Mouse (Mus musculus) intestine, postnatal 0 days (tissue): ENCODE measurements around the gene Spire2. TPM values are rescaled to one million over a fixed set of nuclear protein-coding genes. Genes with fewer than 3 reads are reported as not detected.

Experiments used
- ATAC-seq: fragments of 200-750 bp; cut with Nextera tagmentation; 2 replicates; pipeline ENCODE4 v1.8.0; 2017; ENCODE audit warnings: mild to moderate bottlenecking, moderate TSS enrichment, moderate library complexity
- H3K27ac ChIP-seq: fragments of 300-500 bp; sonication (generic); 2 replicates; pipeline ENCODE4 v1.5.1; 2014; ENCODE audit warnings: mild to moderate bottlenecking, low read depth, low read length, moderate library complexity
- H3K27me3 ChIP-seq: fragments of 300-500 bp; sonication (generic); replicated peaks from 2 replicates; pipeline ENCODE4 v1.6.1; 2014; ENCODE audit warnings: low read length, mixed read lengths; ENCODE audit not compliant: control insufficient read depth, insufficient read depth
- H3K36me3 ChIP-seq: fragments of 300-500 bp; sonication (generic); 2 replicates; pipeline ENCODE4 v1.6.1; 2014; ENCODE audit warnings: mild to moderate bottlenecking, moderate library complexity; ENCODE audit not compliant: control insufficient read depth, insufficient read depth
- H3K4me1 ChIP-seq: fragments of 300-500 bp; sonication (generic); replicated peaks from 2 replicates; pipeline ENCODE4 v1.6.1; 2014; ENCODE audit warnings: antibody characterized with exemption, low read length, mixed read lengths; ENCODE audit not compliant: control insufficient read depth, insufficient read depth
- H3K4me2 ChIP-seq: fragments of 300-500 bp; sonication (generic); replicated peaks from 2 replicates; pipeline ENCODE4 v1.6.1; 2014; ENCODE audit warnings: low read depth, mild to moderate bottlenecking, moderate library complexity
- H3K4me3 ChIP-seq: fragments of 300-500 bp; sonication (generic); 2 replicates; pipeline ENCODE4 v1.5.1; 2014; ENCODE audit warnings: low read depth, low read length
- H3K9ac ChIP-seq: fragments of 300-500 bp; sonication (generic); 2 replicates; pipeline ENCODE4 v1.6.1; 2014; ENCODE audit warnings: mild to moderate bottlenecking, low read depth, low read length
- H3K9me3 ChIP-seq: fragments of 300-500 bp; sonication (generic); 2 replicates; pipeline ENCODE4 v1.6.1; 2016; ENCODE audit warnings: mixed run types; ENCODE audit not compliant: control insufficient read depth
- CTCF ChIP-seq: sonication (generic); IDR thresholded peaks from 2 replicates; pipeline ENCODE4 v1.5.1; 2016; ENCODE audit warnings: low read depth, mild to moderate bottlenecking, control low read depth, antibody characterized with exemption, moderate library complexity
- WGBS: fragments of 180-500 bp; shearing (Covaris S2); extraction: QIAGEN DNeasy Blood & Tissue Kit; methylation state at CpG from one replicate; pipeline ENCODE4 v1.1.7; 2014; 5-methylcytosine and 5-hydroxymethylcytosine counted together
- polyA plus RNA-seq: library from polyadenylated mRNA; unstranded; fragments of >200 nt; fragmentation: Nextera tagmentation; extraction: Ambion mirVana; gene quantifications from 2 replicates; pipeline ENCODE4 v1.2.1, GENCODE M21; 2015

Gene Spire2
- polyA plus RNA-seq, 1 experiment from 2014 or later: 2.5 TPM

- Histone ChIP-seq H3K4me3 (no peak overlapping the region), H3K4me1 (no peaks in the 10 kb centered on the region), H3K9ac (no peak overlapping the region), H3K36me3 (peaks cover 97% of the 10 kb centered on the region), H3K4me2 (no peak overlapping the region), H3K27ac (no peak overlapping the region), H3K27me3 (no peaks in the 10 kb centered on the region), H3K9me3 (no peaks in the 10 kb centered on the region)
- WGBS: 93% methylated on average over 13 of the region's 13 CpGs
- no peak for TF ChIP-seq CTCF
- no peak for ATAC-seq
Measured at GRCm38 (mm10) chr8:123398308-123398707, 65.8 kb downstream of the Spire2 start.

- H3K36me3 ChIP-seq: peaks cover 63% of the 10 kb centered on the region
- H3K4me3 ChIP-seq: no peak overlapping the region
- no peaks in the 10 kb centered on the region for H3K4me1 ChIP-seq
- H3K27ac ChIP-seq: no peak overlapping the region
- H3K9ac ChIP-seq: no peak overlapping the region
- WGBS: 92% methylated on average over 9 of the region's 9 CpGs
- no peak for TF ChIP-seq CTCF
- H3K27me3 ChIP-seq: no peaks in the 10 kb centered on the region
- H3K4me2 ChIP-seq: no peak overlapping the region
- no peak for ATAC-seq
- H3K9me3 ChIP-seq: no peaks in the 10 kb centered on the region
Measured at GRCm38 (mm10) chr8:123401936-123402335, 69.4 kb downstream of the Spire2 start.

GRCm38 (mm10) chr8:123402730-123403326 is 70.3 kb downstream of the Spire2 start:
- no peak overlapping the region for H3K4me3 ChIP-seq
- H3K36me3 ChIP-seq: peaks cover 54% of the 10 kb centered on the region
- no peak overlapping the region for H3K9ac ChIP-seq
- H3K4me2 ChIP-seq: no peak overlapping the region
- ATAC-seq: no peak
- H3K27ac ChIP-seq: no peak overlapping the region
- H3K9me3 ChIP-seq: no peaks in the 10 kb centered on the region
- WGBS: 78% methylated on average over 9 of the region's 9 CpGs
- H3K27me3 ChIP-seq: peaks cover under 1% of the 10 kb centered on the region; the same call in 1 of the 2 replicates
- TF ChIP-seq CTCF: no peak
- no peaks in the 10 kb centered on the region for H3K4me1 ChIP-seq

GRCm38 (mm10) chr8:123404521-123404920 is 72.0 kb downstream of the Spire2 start:
- Histone ChIP-seq H3K9me3 (no peaks in the 10 kb centered on the region), H3K36me3 (peaks cover 37% of the 10 kb centered on the region), H3K4me1 (no peaks in the 10 kb centered on the region), H3K27ac (no peak overlapping the region), H3K4me2 (no peak overlapping the region), H3K9ac (no peak overlapping the region), H3K4me3 (no peak overlapping the region), H3K27me3 (peaks cover 12% of the 10 kb centered on the region)
- TF ChIP-seq CTCF: no peak
- WGBS: 55% methylated on average over 8 of the region's 8 CpGs
- no peak for ATAC-seq

GRCm38 (mm10) chr8:123406786-123407185 is 74.3 kb downstream of the Spire2 start, which contains the start of gene Mc1r:
Gene Mc1r (plus strand): TSS chr8:123407107.
- Histone ChIP-seq H3K4me2 (peak within 1 kb of the TSS; percentile 40), H3K9ac (no peak within 1 kb of the TSS), H3K27me3 (peaks cover 34% of the 10 kb centered on the region), H3K36me3 (peaks cover 15% of the 10 kb centered on the region), H3K27ac (no peak within 1 kb of the TSS), H3K9me3 (no peaks in the 10 kb centered on the region), H3K4me1 (no peaks in the 10 kb centered on the region), H3K4me3 (no peak within 1 kb of the TSS)
- peak; percentile 83 for TF ChIP-seq CTCF
- ATAC-seq: peak; percentile 12; the same call in 1 of the 2 replicates
- 10% methylated on average over 4 of the region's 4 CpGs for WGBS

GRCm38 (mm10) chr8:123407612-123408011 is 75.1 kb downstream of the Spire2 start:
- peaks cover 42% of the 10 kb centered on the region for H3K27me3 ChIP-seq
- WGBS: 89% methylated on average over 13 of the region's 13 CpGs

More at GRCm38 (mm10) chr8:123407612-123408011, 75.1 kb downstream of the Spire2 start:
- H3K4me2 ChIP-seq: no peak overlapping the region
- H3K27ac ChIP-seq: no peak overlapping the region
- no peak for TF ChIP-seq CTCF
- H3K9ac ChIP-seq: no peak overlapping the region
- H3K4me3 ChIP-seq: no peak overlapping the region
- H3K36me3 ChIP-seq: peaks cover 7% of the 10 kb centered on the region; the same call in 1 of the 2 replicates
- H3K9me3 ChIP-seq: no peaks in the 10 kb centered on the region
- ATAC-seq: no peak
- no peaks in the 10 kb centered on the region for H3K4me1 ChIP-seq
